Mouse (Mus musculus): ENCODE measurements around the gene Gfod1.

The Gfod1 gene

DNA sequence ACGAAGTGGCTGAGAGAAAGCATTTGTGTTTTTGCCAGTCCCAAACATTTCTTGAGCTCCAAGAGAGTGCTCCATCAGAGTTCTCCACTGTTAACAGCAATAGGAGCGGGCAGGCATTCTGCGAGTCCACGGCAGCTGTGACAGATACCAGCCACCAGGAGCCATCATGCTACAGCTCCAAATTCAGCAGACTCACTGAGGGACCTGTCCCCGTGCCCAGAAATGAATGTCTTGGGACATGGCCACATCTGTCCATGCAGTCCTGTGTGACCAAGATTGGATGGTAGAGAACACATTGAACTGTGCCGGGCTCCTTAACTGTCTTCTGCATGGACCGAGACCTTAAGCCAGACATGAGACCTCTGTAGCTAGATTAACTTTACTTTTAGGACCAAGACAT lies 100.7 kb downstream of the Gfod1 start:
- peak; percentile 47 to 73 for DNase-seq (ENCODE audit: low spot score in 2 of 2)

- no peak for DNase-seq (ENCODE audit: low spot score in 2 of 2)
Measured at GRCm38 (mm10) chr13:43202351-43202750, 101.6 kb downstream of the Gfod1 start.

DNA sequence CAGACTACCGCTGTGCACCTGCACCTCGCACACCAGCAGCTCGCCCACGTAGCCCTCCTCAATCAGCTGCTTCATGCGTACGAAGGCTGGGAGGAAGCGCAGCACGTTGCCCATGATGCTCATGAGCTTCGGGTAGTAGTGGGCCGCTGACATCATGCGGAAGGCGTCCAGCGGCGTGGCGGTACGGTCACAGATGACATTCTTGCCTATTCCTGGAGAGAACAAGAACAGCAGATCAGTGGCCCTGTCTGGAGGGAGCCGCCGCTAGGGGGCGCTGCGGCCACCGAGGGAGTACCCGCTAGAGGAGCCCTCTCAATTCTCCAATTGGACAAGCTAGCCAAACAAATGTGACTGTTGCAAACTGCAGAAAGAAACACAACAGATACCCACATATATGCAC lies 102.9 kb downstream of the Gfod1 start:
- DNase-seq (ENCODE audit: low spot score in 2 of 2) = no peak

GRCm38 (mm10) chr13:43200473-43200872 lies 103.5 kb downstream of the Gfod1 start:
- DNase-seq (ENCODE audit: low spot score in 2 of 2) = no peak

- no peak for DNase-seq (ENCODE audit: low spot score in 2 of 2)
Measured at GRCm38 (mm10) chr13:43199749-43200148, 104.2 kb downstream of the Gfod1 start.

GRCm38 (mm10) chr13:43199282-43199681 lies 104.7 kb downstream of the Gfod1 start:
- DNase-seq (ENCODE audit: low spot score in 2 of 2) = no peak

GRCm38 (mm10) chr13:43197187-43197586 lies 106.8 kb downstream of the Gfod1 start:
- no peak for DNase-seq (ENCODE audit: low spot score in 2 of 2)

DNA sequence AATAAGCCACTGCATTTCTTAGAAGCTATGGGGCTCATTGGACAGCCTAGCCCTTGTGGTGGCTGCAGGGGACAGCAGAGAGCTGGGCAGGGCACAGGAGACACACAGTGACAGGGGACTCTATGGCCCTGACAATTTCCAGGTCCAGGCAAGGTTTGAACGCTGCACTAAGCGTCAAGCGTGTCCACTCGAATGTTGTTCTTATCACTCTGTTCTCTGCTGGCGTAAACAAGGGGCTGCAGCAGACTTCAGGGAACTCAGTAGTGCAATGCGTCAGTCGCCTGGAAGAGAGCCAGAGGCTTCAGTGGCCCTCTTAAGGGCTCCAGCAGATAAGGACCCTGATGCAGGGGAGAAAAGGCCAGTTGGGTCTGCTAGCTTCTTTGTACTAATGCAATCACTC lies 108.0 kb downstream of the Gfod1 start:
- DNase-seq (ENCODE audit: low spot score in 2 of 2) = peak; percentile 34 to 59

DNA sequence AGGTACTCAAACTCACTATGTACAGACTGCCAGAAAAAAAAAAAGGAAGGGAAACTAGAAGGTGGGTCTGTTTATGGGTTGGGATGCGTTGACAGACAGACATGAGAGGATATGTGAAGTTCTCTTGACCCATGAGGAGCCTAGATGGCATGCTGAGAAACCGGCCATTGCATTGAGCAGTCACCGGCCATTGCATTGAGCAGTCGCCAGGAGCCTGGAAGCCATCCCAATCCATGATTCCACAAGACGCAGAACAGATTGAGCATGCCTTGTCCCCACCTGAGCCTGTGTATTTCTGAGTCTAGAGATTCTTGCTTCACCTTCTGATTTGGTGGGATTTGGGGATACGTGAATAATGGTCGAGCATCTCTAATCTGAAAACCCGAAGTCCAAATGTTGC lies 110.0 kb downstream of the Gfod1 start:
- DNase-seq (ENCODE audit: low spot score in 2 of 2) = no peak

GRCm38 (mm10) chr13:43193266-43193665 lies 110.7 kb downstream of the Gfod1 start:
- no peak for DNase-seq (ENCODE audit: low spot score in 2 of 2)

- DNase-seq (ENCODE audit: low spot score in 2 of 2) = peak; percentile 42 to 65
Measured at GRCm38 (mm10) chr13:43191741-43192192, 112.2 kb downstream of the Gfod1 start.

- DNase-seq (ENCODE audit: low spot score in 2 of 2) = no peak
Measured at GRCm38 (mm10) chr13:43191290-43191689, 112.7 kb downstream of the Gfod1 start.

- DNase-seq (ENCODE audit: low spot score in 2 of 2) = no peak
Measured at GRCm38 (mm10) chr13:43187736-43188135, 116.2 kb downstream of the Gfod1 start.

GRCm38 (mm10) chr13:43183248-43184055 lies 120.5 kb downstream of the Gfod1 start:
- DNase-seq (ENCODE audit: low spot score in 2 of 2) = no peak

DNA sequence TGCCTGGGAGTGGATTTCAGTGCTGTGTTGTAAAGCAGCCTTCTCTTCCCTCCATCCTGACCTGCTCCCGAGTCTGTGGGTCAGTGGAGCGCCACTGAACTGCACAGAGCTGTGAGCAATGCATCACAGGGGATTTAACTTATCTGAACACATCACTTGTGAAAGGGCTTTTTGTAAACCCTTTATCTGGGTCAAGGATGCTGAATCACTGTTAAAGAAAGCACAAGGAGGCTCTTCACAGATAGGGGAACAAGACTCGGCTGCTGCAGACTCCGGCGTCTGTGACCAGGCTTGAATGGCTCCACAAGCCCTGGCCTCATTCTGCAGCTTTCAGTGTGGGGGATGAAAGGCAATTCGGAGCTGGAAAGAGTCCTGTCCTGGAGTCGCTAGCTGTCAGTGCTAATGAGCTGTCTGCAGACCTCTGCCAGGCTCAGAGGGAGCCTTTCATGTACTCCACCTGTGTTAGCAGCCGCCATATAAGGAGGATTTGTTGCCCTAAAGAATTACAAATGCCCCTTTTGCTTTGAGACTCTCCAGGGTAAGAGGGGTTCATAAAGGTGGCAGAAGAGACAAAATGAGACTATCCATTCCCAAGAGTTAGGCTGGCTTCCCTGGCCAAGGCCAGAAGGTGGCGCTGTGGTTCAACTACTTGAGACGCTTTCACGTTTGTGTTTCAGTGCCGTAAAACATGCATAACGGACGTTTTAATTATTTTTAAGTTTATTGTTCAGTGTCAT lies 121.3 kb downstream of the Gfod1 start:
- DNase-seq (ENCODE audit: low spot score in 2 of 2) = peak; percentile 39 to 71

DNA sequence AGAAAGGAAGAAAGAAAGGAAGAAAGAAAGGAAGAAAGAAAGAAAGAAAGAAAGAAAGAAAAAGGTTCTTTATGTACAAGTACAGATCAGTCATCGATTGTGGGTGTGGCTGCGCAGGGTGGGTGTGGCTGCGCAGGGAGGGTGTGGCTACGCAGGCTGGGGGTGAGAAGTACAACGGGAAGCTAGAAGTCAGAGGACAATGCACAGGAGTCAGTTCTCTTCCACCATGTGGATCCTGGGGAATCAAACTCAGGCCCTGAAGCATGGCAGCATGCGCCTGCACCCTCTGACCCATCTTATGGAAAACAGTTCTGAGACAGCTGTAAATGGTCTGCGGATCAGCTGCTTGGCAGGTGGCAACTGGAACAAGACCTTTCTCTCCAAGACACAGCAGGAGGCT lies 122.9 kb downstream of the Gfod1 start:
- DNase-seq (ENCODE audit: low spot score in 2 of 2) = no peak

DNA sequence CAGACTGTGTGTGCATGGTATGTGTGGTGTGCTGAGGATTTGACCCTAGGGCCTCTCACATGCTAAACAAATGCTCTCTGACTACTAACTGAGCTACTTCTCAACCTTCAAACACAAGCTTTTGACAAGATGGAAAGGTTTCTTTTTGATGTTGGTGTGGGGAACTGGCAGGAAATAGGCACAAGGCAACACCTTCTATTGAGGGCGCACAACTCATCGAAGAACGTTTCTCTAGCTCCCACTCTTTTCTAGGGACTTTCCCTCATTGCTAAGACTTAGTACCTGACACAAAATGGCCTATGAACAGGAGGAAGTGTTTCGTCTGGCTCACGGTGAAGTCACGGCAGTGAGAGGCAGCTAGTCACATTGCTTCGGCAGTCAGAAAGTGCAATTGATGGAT lies 126.7 kb downstream of the Gfod1 start:
- DNase-seq (ENCODE audit: low spot score in 2 of 2) = no peak

DNA sequence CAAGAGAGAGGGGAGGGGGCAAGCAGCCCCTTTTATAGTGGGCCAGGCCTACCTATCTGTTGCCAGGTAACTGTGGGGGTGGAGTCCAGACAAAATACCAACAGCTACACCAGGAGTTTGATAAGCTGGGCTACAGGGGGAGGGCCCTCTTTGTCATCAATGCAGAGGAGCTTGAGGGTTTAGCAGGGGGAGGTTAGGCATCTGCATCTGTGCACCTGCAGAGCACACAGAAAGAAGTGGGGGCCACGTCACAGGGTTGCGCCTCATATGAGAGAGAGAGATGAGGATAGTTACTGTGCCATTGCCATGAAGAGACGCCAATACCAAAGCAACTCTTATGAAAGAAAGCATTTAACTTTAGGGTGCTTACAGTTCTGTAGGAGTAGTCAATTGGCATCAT lies 127.3 kb downstream of the Gfod1 start:
- no peak for DNase-seq (ENCODE audit: low spot score in 2 of 2)

DNA sequence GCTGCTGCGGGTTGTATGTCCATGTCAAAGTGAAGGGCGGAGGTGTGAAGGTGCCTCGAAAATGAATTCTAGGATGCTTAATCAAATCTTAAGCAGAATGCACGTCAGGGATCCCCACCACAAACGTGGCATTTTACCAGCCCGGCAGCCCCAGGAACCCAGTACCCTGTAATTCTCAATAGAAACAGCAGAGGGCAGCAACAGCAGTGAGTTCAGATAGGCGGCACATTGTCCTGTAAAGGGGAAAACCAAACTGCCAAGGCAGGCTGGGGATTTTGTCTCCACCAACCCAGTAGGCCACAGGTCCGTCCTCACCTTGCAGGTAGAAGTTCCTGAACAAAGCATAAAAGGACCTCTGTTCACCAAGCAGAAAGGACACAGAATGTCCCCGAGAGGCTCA lies 130.7 kb downstream of the Gfod1 start:
- DNase-seq (ENCODE audit: low spot score in 2 of 2) = peak; percentile 68 to 80

GRCm38 (mm10) chr13:43172036-43172713 lies 131.8 kb downstream of the Gfod1 start:
- no peak for DNase-seq (ENCODE audit: low spot score in 2 of 2)

DNA sequence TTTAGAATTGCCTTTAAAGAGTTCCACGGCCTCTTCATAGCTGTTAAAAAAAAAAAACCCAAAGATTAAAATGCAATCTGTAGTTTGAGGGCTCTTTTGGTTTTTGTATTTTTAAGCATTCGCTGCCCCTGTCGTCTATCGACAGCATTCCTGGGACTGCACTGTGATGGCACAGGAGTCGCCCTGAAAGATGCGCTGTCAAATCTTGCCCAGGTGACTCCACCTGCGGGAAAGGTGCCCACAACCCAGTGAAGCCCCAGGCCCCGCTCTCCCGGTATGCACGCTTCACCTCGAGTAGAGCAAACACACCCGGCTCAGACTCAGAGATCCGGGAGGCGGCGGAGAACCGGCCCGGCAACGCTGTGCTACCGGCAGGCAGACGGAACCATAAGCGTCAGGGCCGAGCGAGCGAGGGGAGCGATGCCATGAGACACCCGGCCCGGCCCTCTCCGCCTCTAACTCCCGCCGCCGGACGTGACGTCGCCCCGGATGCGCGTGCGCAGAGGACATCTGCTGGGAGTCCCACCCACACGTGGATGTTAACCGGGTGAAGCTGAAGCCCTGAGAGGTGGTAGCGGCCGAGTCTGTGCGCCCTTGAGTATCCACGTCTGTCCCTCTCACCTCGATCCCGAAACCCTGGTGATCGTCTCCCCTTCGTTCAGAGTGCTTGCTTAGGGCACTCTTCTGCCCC lies 132.8 kb downstream of the Gfod1 start, which contains the start of gene Tbc1d7:
Gene Tbc1d7, minus strand, starts transcription at position 482 of the 691 bp plus-strand sequence.
- peak; percentile 97 to 98 for DNase-seq (ENCODE audit: low spot score in 2 of 2)

DNA sequence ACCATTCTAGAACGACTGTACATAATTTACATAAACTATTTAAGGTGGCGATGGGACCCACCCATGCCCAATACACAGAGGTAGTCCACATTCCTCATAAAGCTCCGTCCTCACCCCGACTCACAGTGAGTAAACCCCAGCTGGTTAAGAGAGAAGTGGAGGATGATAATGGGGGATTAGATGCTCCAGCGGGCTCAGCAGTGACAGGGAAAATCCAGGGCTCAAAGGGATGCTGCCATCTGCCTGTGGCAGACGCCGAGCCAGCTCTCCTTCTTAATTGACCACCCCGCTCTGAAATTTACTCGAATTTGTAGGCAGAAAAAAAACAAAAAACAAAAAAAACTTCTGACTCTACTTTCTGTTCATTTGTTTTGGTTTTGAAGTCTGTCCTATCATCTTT lies 136.3 kb downstream of the Gfod1 start:
- no peak for DNase-seq (ENCODE audit: low spot score in 2 of 2)
